Mouse (Mus musculus) frontal cortex, adult (tissue): ENCODE data around the gene Fam72a.

Experiments used
- ATAC-seq: cut with Nextera tagmentation; 2 replicates; pipeline ENCODE4 v1.9.2; 2017; ENCODE audit warnings: mild to moderate bottlenecking, moderate library complexity, mixed read lengths; ENCODE audit not compliant: low TSS enrichment

The Fam72a gene

DNA sequence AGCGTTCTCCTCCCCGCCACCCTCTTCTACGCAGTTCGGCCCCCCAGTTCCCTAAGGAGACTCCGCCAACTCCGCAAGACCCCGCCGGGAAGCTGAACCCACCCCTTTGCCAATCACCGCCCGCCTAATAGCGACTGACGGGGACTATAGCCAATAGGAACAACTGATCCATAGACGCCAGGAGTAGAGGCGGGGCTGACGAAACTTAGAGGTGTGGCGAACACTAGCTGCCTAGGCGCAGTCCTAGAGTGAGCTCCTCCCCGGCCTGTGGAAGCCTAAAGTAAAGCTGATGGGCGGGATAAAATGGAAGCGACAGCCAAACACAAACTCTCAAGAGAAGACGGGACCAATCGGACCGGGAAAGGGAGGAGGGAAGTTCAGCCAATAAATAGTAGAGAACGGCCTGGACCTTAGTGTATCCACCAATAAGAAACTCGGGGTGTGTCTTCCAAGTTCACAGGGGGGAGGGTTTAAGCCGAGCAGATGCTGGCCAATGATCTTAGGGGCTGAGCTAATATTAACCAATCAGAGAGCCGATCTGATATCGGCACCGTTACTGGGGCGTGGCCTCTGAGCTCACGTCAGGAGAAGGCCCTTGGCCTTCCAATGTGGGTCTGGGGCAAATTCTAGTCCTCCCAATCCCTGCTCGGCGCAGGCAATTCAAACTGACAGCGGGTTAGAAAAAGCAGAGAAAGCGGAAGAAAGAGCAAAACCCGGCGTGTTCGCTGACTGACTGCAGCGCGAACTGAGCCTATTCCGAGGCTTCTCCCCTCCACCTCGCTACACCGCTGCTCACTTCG lies at the start of gene Fam72a, which contains the start of gene Srgap2:
TSS of gene Fam72a (plus strand) at position 623 of the 800 bp plus-strand sequence.
TSS of gene Srgap2 (minus strand) at position 72 of the 800 bp plus-strand sequence.
- ATAC-seq, result peak; percentile 83

DNA sequence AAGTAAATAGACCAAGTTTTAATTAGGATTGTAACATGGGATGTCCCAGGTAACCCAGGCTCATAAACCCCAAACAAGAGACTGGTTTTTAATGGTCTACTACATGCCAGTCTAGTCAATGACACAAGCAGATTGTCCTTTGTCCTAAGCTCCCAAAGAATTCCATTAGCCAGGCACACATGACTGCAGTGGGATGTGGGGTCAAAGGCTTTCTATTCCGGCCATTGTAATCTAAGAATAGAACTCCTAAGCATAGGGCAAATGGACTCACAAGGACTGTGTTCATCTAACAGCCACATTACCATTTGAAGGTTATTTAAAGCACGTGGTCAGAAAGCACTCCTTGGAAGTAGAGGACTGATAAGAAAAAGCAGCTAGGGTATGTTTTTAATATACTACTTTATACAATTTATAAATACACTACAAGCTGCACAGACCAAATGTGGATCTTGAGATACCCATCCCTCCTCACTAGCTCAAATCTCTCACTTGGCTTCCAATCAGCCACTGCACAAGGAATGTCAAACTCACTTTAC lies 48.9 kb upstream of the Fam72a start:
- no peak for ATAC-seq

- ATAC-seq, result no peak
Observed at GRCm38 (mm10) chr1:131481391-131481790, 46.3 kb upstream of the Fam72a start.

DNA sequence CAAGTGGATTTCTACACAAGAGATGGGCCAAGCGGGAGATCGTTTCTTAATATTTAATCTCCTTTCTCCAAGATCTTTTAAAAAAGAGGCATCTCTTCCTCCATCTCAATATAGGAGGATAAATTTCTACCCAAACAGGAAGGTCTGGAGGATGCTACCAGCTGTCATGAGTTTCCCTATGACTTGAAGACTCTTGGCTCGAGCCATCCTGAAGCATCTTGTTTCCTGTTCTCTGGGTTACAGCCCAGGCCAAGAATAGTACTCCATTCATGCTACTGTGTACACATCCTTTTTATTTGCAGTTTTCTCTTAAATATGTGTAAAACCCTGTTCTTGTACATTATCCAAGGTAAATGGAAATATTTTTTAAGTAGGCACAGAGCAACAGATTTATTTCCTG lies 45.5 kb upstream of the Fam72a start:
- peak; percentile 68; the same call in 1 of the 2 replicates for ATAC-seq

- no peak for ATAC-seq
Observed at GRCm38 (mm10) chr1:131486094-131486850, 41.4 kb upstream of the Fam72a start.

GRCm38 (mm10) chr1:131489312-131489711 lies 38.4 kb upstream of the Fam72a start:
- no peak for ATAC-seq

GRCm38 (mm10) chr1:131491579-131491978 lies 36.1 kb upstream of the Fam72a start:
- no peak for ATAC-seq

DNA sequence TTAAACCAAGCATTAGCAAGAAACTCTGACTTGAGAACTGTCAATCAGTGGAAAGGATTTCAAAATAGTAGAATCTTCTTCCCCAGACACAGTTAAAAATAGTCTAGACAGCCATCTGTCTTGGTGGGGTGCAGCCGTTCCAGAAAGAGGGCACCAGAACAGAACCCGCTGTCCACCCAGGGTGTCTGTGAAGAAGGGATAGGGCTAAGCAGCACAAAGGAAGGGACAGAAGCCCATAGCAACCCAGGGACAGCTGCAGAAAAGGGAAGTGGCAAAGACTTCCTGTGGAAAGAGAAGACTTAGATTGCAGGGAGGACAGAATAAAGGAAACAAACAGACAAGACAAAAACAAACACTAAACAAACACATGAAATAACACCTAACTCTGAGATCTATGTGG lies 35.3 kb upstream of the Fam72a start:
- ATAC-seq, result 0 out of 2 replicates have a peak, but pooled peaks have one; percentile 25

GRCm38 (mm10) chr1:131493966-131494898 lies 33.5 kb upstream of the Fam72a start:
- peak; percentile 36 for ATAC-seq

- no peak for ATAC-seq
Observed at GRCm38 (mm10) chr1:131498231-131498630, 29.5 kb upstream of the Fam72a start.

GRCm38 (mm10) chr1:131501681-131502080 lies 26.0 kb upstream of the Fam72a start:
- 0 out of 2 replicates have a peak, but pooled peaks have one; percentile 5 for ATAC-seq

DNA sequence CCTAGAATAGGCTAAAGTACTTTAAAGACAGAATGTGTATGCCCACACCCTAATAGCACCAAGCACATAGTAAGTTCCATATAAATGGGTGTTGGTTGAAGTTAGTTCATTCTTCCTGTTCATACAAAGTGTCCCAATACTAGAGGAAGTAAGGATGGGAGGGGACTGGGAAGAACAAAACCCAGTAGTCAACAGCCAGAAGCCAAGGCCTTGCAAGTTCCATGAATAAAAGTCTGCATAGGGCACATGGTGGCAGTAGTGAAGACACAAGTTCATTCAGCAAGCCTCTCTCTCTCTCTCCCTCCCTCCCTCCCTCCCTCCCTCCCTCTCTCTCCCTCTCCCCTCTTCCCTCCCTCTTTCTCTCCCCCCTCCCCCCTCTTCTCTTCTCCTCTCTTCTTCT lies 16.6 kb upstream of the Fam72a start:
- ATAC-seq, result no peak

DNA sequence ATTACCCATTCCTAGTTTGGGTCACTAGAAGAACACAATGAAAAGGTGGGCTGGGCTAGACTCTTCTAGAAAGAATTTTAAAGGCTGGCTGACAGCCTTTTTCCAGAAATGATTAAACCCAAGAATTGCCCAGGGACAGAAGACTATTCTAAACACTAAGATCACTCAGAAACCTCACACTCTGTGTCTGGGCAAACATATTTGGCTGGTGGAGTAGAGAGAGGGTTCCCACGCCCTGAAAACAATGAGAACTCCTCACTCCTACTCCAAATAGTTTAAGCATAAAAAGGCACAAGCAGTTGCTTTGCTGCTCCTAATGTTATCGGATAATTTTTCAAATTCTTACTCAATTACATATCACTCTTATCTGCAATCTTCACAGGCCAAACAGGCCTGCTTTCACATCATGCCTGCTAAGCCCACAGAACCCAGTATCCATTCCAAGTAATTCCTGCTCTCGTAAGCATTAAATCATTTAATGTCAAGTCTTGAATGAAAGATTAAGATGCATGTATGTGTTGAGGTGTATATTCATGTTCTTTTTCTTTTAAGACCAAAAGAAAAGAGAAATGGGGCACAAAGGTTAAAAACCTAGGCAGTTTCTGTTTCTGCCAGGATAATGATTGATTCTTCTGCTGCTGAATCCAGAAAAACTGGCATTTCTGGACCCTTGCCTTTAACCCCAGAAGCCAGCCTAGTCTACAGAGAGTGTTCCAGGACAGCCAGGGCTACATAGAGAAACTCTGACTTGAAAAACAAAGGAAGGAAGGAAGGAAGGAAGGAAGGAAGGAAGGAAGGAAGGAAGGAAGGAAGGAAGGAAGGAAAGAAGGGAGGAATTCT lies 15.8 kb upstream of the Fam72a start:
- peak; percentile 67 for ATAC-seq

- no peak for ATAC-seq
Observed at GRCm38 (mm10) chr1:131513136-131513535, 14.6 kb upstream of the Fam72a start.

DNA sequence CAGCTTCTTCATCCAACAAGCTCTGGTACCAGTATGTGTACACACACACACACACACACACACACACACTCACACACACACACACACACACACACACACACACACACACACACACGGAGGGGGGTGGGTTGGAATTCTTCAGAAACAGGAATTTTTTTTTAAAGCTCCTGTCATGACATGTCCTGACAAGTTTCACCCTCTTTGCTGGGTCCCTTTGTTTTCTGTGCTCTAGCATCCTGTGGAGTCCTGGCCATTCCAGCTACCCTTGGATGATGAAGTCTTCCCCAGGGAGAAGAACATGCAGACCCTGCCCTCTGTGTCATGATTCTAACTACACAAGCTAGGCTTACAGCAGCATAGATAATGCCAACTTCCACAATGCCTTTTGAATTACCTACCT lies 13.5 kb upstream of the Fam72a start:
- no peak for ATAC-seq

DNA sequence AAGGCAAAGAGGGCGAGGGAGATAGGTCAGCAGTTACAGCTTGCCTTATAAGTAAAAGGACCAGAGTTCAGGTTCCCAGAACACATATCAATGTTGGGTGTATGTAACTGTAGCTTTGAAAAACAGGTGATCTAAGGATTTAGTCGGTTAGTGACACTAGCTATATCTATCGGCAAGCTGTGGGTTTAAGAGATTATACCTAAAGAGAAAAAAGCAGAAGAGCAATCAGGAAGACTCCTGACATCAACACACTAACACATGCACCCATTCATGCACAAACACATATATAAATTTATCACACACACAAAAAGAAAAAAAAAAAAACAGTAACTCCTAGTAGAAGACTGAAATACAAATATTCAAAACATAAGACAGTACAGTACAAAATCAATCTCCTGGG lies 11.1 kb upstream of the Fam72a start:
- ATAC-seq, result no peak

GRCm38 (mm10) chr1:131523794-131524193 lies 3.9 kb upstream of the Fam72a start:
- no peak for ATAC-seq

GRCm38 (mm10) chr1:131525101-131525585 lies 2.6 kb upstream of the Fam72a start:
- ATAC-seq, result no peak

GRCm38 (mm10) chr1:131525586-131526271 lies 2.0 kb upstream of the Fam72a start:
- no peak for ATAC-seq
